Mouse (Mus musculus): ENCODE data around the gene Pcdh7.

GRCm38 (mm10) chr5:57864254-57864653 lies 146.5 kb downstream of the Pcdh7 start:
- TF ChIP-seq POLR2AphosphoS5 (IDR thresholded peaks at IDR 0.05; ENCODE audit: insufficient replicate concordance, low read depth, low read length) (no peak), CTCF (IDR thresholded peaks at IDR 0.05; ENCODE audit: low read depth, low read length) (no peak), GATA1 (IDR thresholded peaks at IDR 0.05; ENCODE audit: borderline replicate concordance, low read length) (no peak), GATA2 (IDR thresholded peaks at IDR 0.05; ENCODE audit: borderline replicate concordance, low read depth, low read length) (no peak)
